Mouse (Mus musculus) G1E (cell line): ENCODE data around the gene Lclat1. TPM values are rescaled to one million over a fixed set of nuclear protein-coding genes. Genes with fewer than 3 reads are reported as not detected.

ENCODE experiments used
- ATAC-seq: 2 replicates; pipeline ENCODE4 v1.8.0; 2016; ENCODE audit warnings: mild to moderate bottlenecking; ENCODE audit not compliant: insufficient number of reproducible peaks, poor library complexity, low FRiP score, severe bottlenecking; ENCODE audit errors: extremely low read depth
- DNase-seq: peaks from one replicate; pipeline ENCODE4 v3.0.0; 2012; ENCODE audit warnings: low spot score
- H3K27me3 ChIP-seq: 2 replicates; pipeline ENCODE4 v1.6.1; 2012; ENCODE audit warnings: mild to moderate bottlenecking, low read length, inconsistent platforms; ENCODE audit not compliant: insufficient read depth
- H3K36me3 ChIP-seq: replicated peaks from 2 replicates; pipeline ENCODE3; 2012; ENCODE audit warnings: mild to moderate bottlenecking, inconsistent platforms
- H3K4me1 ChIP-seq: 2 replicates; pipeline ENCODE4 v1.6.1; 2012; ENCODE audit warnings: low read depth, low read length, inconsistent platforms, mixed read lengths; ENCODE audit not compliant: insufficient read depth
- H3K4me3 ChIP-seq: 2 replicates; pipeline ENCODE4 v1.5.1; 2012; ENCODE audit warnings: low read depth, mild to moderate bottlenecking, inconsistent platforms, low read length, moderate library complexity, mixed read lengths
- H3K9me3 ChIP-seq: replicated peaks from 2 replicates; pipeline ENCODE4 v1.6.1; 2012; ENCODE audit warnings: inconsistent platforms
- CTCF ChIP-seq: IDR thresholded peaks from 2 replicates; pipeline ENCODE4 v1.5.1; 2012; ENCODE audit warnings: low read depth, low read length, inconsistent platforms, mixed read lengths
- GATA1 ChIP-seq: IDR thresholded peaks from 2 replicates; pipeline ENCODE4 v1.6.1; 2012; ENCODE audit warnings: borderline replicate concordance, low read length, inconsistent platforms, mixed read lengths
- GATA2 ChIP-seq: IDR thresholded peaks from 2 replicates; pipeline ENCODE4 v1.6.1; 2012; ENCODE audit warnings: low read depth, low read length, inconsistent platforms, borderline replicate concordance
- POLR2AphosphoS5 ChIP-seq: IDR thresholded peaks from 2 replicates; pipeline ENCODE4 v1.6.1; 2012; ENCODE audit warnings: low read depth, low read length, inconsistent platforms; ENCODE audit not compliant: insufficient replicate concordance
- TAL1 ChIP-seq: conservative IDR thresholded peaks from 2 replicates; pipeline ENCODE4 v1.6.1; 2012; ENCODE audit warnings: low read depth, low read length, inconsistent platforms, mixed read lengths
- polyA plus RNA-seq: library from polyadenylated mRNA; stranded (reverse); fragments of >175 nt; gene quantifications from 2 replicates; pipeline ENCODE4 v1.2.3, GENCODE M21; 2012
- total RNA-seq, 2 experiments: library from RNA; stranded (forward) in 1 of 2; stranded (reverse) in 1 of 2; fragments of 200-1000 nt in 1 of 2; fragments of >200 nt in 1 of 2; fragmentation: Nextera tagmentation in 1 of 2; gene quantifications; 2 replicates each; pipeline ENCODE4 v1.2.3; 2014 to 2017

Lclat1 gene
- total and polyA plus RNA-seq, 3 experiments = 5.6 to 25.1 (median 11.8) TPM

DNA sequence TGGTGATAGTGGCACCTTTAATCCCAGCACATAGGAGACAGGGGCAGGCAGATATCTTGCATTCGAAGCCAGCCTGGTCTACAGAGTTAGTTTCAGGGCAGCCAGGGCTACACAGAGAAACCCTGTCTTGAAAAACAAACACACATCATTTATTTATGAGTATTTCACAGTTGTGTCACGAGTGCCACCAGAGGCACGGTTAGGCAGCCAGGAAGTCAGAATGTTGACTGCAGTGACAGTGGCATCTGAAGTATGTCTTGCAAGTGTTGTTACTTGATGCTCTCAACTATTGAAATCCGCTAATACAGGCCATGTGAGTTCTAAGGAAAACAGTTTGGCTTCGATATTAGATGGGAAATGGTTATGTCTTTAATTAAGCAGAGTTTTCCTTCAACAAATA is 67.9 kb downstream of the Lclat1 start:
- Histone ChIP-seq H3K36me3 (peaks cover 13% of the 10 kb centered on the region), H3K4me1 (peaks cover 5% of the 10 kb centered on the region), H3K27me3 (no peaks in the 10 kb centered on the region), H3K4me3 (no peak overlapping the region), H3K9me3 (no peaks in the 10 kb centered on the region)
- no peak for ATAC-seq
- no peak for DNase-seq
- no peak for TF ChIP-seq POLR2AphosphoS5
- TF ChIP-seq TAL1 = no peak
- TF ChIP-seq GATA2 = no peak
- no peak for TF ChIP-seq CTCF
- no peak for TF ChIP-seq GATA1

DNA sequence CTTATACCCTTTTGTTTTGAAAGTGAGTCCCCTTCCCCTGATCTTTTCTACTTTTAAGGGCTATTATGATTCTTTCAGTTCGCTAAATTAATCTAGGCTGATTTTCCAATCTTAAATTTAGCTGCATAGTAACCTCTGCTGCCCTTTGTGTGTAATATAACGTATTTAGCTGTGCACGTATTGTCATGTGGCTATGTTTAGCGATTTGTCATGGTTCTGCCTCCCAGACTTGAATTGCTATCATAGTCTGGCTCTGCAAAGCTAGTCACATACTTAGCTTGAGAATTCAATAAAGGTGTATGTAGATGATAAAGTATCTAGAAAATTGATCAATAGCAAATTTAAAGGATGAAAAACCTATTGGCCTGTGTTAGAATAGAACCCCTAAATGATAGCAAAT is 69.3 kb downstream of the Lclat1 start:
- no peak overlapping the region for H3K4me3 ChIP-seq
- H3K36me3 ChIP-seq = peaks cover 8% of the 10 kb centered on the region
- no peak for DNase-seq
- no peaks in the 10 kb centered on the region for H3K27me3 ChIP-seq
- H3K4me1 ChIP-seq = peaks cover 5% of the 10 kb centered on the region
- no peaks in the 10 kb centered on the region for H3K9me3 ChIP-seq
- no peak for TF ChIP-seq CTCF
- no peak for TF ChIP-seq GATA2
- TF ChIP-seq POLR2AphosphoS5 = no peak
- TF ChIP-seq GATA1 = no peak
- no peak for TF ChIP-seq TAL1
- no peak for ATAC-seq

DNA sequence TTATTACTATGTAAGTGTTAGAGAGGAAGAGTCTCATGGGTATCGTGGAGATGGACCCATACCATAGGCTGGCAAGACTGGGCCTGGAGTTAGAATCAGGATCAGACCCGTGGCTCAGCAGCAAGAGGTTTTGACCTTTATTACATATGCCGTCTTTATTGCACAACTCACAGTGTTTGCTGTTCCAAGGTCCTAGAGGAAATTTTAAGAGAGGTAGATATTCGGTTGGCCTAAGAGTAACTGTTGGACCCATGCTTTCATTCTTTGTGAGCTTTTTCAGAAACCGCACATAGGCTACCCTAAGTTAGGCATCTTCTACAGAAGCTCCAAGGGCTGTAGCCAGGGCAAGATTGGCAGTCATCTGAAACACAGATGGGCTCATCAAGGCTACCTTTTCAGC is 79.1 kb downstream of the Lclat1 start:
- no peak for ATAC-seq
- Histone ChIP-seq H3K4me1 (peaks cover 8% of the 10 kb centered on the region), H3K4me3 (no peak overlapping the region), H3K27me3 (no peaks in the 10 kb centered on the region), H3K9me3 (no peaks in the 10 kb centered on the region), H3K36me3 (peaks cover 33% of the 10 kb centered on the region)
- TF ChIP-seq POLR2AphosphoS5 = no peak
- TF ChIP-seq GATA2 = no peak
- TF ChIP-seq CTCF = no peak
- TF ChIP-seq GATA1 = no peak
- TF ChIP-seq TAL1 = no peak
- DNase-seq = no peak

DNA sequence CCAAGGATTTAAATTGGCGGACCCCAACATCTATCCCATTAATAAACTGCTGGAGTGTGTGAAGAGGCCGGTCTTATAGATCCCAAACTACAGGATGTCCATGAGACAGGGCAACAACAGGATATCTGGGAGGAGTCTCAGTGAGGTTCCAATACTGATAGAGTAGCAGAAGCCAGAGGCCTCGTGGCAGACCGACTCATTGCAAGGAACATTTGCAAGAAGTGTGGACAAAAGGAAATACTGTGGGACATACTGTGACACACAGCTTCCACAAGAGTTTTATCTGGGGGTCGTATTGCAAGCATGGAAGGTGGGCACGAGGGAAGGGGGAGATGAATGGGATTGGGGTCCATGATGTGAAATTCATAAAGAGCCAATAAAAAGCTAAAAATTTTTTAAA is 86.4 kb downstream of the Lclat1 start:
- Histone ChIP-seq H3K4me3 (no peak overlapping the region), H3K36me3 (peaks cover 48% of the 10 kb centered on the region), H3K27me3 (no peaks in the 10 kb centered on the region), H3K9me3 (no peaks in the 10 kb centered on the region), H3K4me1 (peaks cover 20% of the 10 kb centered on the region)
- DNase-seq (no peak), ATAC-seq (no peak)
- no peak for TF ChIP-seq TAL1
- no peak for TF ChIP-seq GATA2
- no peak for TF ChIP-seq CTCF

- DNase-seq = no peak
- no peaks in the 10 kb centered on the region for H3K9me3 ChIP-seq
- H3K4me1 ChIP-seq = peaks cover 20% of the 10 kb centered on the region
- H3K27me3 ChIP-seq = no peaks in the 10 kb centered on the region
- no peak overlapping the region for H3K4me3 ChIP-seq
- TF ChIP-seq POLR2AphosphoS5 (no peak), TAL1 (no peak), GATA1 (no peak), CTCF (no peak), GATA2 (no peak)
- ATAC-seq = no peak
- H3K36me3 ChIP-seq = peaks cover 46% of the 10 kb centered on the region
These were observed 86.8 kb downstream of the Lclat1 start for GRCm38 (mm10) chr17:73194575-73194974.

DNA sequence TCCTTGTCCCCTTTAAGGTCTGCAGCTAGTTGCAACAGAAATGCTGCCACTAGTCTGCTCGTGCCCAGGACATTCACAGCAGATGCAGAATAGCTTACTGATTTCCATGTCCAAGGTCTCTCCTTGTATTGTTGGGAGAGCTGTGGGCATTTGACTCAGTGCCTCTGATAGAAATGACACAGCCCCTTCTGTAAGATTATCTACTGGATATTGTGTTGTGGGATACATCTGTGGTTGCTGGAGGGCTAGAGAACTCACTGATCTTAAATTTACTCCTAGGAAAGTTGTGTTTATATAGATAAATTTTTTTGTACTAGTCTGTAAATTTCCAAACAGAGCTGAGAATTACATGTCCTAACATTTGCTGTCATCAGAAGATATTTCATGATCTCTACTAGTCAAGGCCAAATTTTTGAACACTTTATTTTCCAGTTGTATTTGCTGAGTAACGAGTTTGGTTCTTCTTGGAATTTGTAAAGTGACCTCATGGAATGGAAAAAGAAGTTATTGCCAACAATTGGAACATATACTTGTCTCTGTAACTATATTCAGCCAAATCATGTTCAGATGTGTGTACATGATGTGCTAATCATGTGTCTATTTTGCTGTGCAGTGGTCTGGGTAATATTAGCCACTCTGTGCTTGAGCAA is 87.4 kb downstream of the Lclat1 start:
- ATAC-seq = no peak
- peaks cover 44% of the 10 kb centered on the region for H3K36me3 ChIP-seq
- H3K4me1 ChIP-seq = peaks cover 20% of the 10 kb centered on the region
- H3K27me3 ChIP-seq = no peaks in the 10 kb centered on the region
- no peaks in the 10 kb centered on the region for H3K9me3 ChIP-seq
- no peak overlapping the region for H3K4me3 ChIP-seq
- TF ChIP-seq POLR2AphosphoS5 (no peak), GATA1 (no peak), GATA2 (no peak), CTCF (no peak), TAL1 (no peak)
- DNase-seq = no peak

GRCm38 (mm10) chr17:73196139-73196538 is 88.4 kb downstream of the Lclat1 start:
- TF ChIP-seq GATA1 = no peak
- TF ChIP-seq CTCF = no peak
- no peak for TF ChIP-seq POLR2AphosphoS5
- TF ChIP-seq TAL1 = no peak
- no peak for TF ChIP-seq GATA2
- no peak for DNase-seq
- ATAC-seq = no peak
- Histone ChIP-seq H3K4me3 (no peak overlapping the region), H3K27me3 (no peaks in the 10 kb centered on the region), H3K9me3 (no peaks in the 10 kb centered on the region), H3K4me1 (peaks cover 20% of the 10 kb centered on the region), H3K36me3 (peaks cover 39% of the 10 kb centered on the region)
